Mouse (Mus musculus) erythroblast, adult 5-6 weeks (primary cell): Measurements from ENCODE around the gene Vps33b. TPM values are rescaled to one million over a fixed set of nuclear protein-coding genes. Genes with fewer than 3 reads are reported as not detected.

Source experiments
- ATAC-seq: replicated peaks from 2 replicates; pipeline ENCODE4 v1.8.0; 2016; ENCODE audit warnings: moderate number of reproducible peaks, mild to moderate bottlenecking, moderate TSS enrichment, inconsistent platforms; ENCODE audit not compliant: poor library complexity, low FRiP score, severe bottlenecking
- total RNA-seq, 2 experiments: library from RNA; stranded (forward) in 1 of 2; stranded (reverse) in 1 of 2; fragments of 150-400 nt in 1 of 2; fragments of 200-764, 138-1000 nt in 1 of 2; gene quantifications; 2 replicates each; pipeline versions ENCODE4 v1.2.3 to v1.2.4; 2015 to 2017; ENCODE audit warnings: low replicate concordance in 2 of 2

The Vps33b gene
- total RNA-seq, 2 experiments from 2014 or later: 4.9 to 12.7 TPM

GRCm38 (mm10) chr7:80261372-80261990 is 8.0 kb upstream of the Vps33b start:
- ATAC-seq: peak; percentile 50

- no peak for ATAC-seq
Observed at GRCm38 (mm10) chr7:80264606-80265005, 4.8 kb upstream of the Vps33b start.

GRCm38 (mm10) chr7:80267764-80268163 is 1.7 kb upstream of the Vps33b start:
- no peak for ATAC-seq

- ATAC-seq: peak; percentile 66
Observed at GRCm38 (mm10) chr7:80269751-80270255, 354 bp downstream of the Vps33b start.

DNA sequence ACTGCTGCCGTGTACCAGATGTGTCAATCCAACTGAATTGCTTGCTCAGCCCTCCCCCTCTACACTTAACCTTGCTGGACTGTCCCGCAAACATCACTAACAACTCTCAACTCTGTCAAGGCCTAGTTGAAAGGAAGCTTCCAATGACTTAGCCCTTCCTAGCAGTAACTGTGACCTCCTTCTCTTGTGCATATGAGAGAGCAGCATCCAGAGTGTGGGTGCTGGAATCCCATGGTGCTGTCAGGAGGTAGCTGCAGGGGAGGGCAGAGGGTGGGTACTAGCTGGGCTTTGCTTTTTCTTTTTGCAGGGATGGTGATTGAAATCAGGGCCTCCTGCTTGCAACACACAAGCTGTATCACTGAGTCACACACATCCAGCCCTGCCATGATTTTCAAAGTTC is 4.0 kb downstream of the Vps33b start:
- ATAC-seq: no peak

GRCm38 (mm10) chr7:80276374-80276773 is 6.9 kb downstream of the Vps33b start:
- ATAC-seq: no peak

GRCm38 (mm10) chr7:80280032-80280431 is 10.6 kb downstream of the Vps33b start:
- no peak for ATAC-seq

- ATAC-seq: 0 out of 2 replicates have a peak, but pooled peaks have one; percentile 38
Observed at GRCm38 (mm10) chr7:80280998-80281397, 11.5 kb downstream of the Vps33b start.

GRCm38 (mm10) chr7:80281646-80282045 is 12.2 kb downstream of the Vps33b start:
- ATAC-seq: no peak

GRCm38 (mm10) chr7:80283226-80283918 is 13.9 kb downstream of the Vps33b start:
- ATAC-seq: no peak

DNA sequence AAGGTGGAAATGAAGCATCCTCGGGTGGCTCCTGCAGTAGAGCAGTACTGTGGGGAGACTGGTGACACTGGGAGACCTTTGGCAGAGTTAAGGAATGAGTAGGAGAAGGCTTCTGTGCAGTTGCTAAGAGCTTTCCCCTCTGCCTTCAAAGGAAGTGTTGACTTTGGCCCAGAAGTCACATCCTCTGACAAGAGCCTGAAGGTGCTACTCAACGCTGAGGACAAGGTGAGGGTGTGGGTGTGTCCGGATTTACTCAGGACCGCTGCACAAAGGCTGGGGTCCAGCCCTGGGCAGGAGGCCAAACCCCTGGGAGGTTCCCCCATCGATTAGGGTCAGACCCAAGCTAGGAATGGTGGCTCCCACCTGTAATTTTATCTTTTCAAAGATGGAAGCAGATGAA is 14.9 kb downstream of the Vps33b start:
- no peak for ATAC-seq

DNA sequence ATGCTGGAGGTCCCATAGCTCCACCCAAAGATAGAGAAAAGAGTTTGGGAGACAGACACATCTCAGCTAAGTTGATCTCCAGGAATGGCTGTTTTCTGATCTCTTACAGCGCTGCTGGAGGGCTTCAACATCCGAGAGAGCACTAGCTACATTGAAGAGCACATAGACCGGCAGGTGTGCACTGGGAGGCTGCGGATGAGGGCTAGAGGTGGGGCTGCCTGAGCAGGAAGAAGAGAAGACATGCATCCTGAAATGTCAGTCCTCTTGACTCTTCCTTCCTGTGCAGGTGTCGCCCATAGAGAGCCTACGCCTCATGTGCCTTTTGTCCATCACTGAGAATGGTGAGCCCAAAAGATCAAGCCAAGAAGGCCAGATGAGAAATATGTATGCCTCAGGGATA is 16.3 kb downstream of the Vps33b start:
- no peak for ATAC-seq

DNA sequence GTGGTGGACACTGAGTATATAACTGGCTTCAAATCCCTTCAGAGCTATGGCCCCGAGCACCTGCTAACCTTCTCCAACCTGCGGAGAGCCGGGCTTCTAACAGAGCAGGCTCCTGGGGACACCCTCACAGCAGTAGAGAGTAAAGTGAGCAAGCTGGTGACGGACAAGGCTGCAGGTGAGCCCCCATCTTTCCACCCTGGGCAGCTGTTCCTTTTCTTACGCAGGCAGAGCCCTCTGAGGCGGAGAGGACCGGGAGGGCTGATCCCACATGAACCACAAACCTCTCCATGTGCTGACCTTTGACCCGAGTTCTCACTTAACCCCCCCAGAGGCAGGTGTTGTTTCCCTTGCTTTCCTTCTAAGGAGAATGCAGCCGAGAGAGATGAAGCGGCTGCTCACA is 18.3 kb downstream of the Vps33b start:
- no peak for ATAC-seq

GRCm38 (mm10) chr7:80294062-80294763 is 24.8 kb downstream of the Vps33b start, which contains the start of gene Prc1:
TSS of gene Prc1 (plus strand) at chr7:80294450.
- ATAC-seq: peak; percentile 93

- no peak for ATAC-seq
Observed at GRCm38 (mm10) chr7:80294764-80295648, 25.6 kb downstream of the Vps33b start.

- ATAC-seq: no peak
Observed at GRCm38 (mm10) chr7:80296462-80296861, 27.0 kb downstream of the Vps33b start.

DNA sequence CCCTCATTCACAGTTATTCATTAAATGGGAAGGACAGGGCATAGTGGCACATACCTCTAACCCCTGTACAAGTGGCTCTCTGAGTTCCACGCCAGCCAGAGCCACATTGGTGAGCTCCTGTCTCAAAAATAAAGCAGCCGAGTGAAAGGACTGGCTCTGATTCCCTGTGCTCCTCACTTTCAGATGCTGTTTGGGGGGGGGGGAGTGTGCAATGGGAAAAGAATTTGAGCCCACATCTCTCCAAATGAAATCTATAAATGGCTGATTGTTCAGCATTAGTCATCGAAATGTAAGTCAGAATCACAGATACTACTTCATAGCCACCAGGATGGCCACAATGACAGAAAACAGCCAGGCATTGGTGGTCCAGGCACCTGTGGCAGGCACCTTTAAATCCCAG is 27.6 kb downstream of the Vps33b start:
- no peak for ATAC-seq

DNA sequence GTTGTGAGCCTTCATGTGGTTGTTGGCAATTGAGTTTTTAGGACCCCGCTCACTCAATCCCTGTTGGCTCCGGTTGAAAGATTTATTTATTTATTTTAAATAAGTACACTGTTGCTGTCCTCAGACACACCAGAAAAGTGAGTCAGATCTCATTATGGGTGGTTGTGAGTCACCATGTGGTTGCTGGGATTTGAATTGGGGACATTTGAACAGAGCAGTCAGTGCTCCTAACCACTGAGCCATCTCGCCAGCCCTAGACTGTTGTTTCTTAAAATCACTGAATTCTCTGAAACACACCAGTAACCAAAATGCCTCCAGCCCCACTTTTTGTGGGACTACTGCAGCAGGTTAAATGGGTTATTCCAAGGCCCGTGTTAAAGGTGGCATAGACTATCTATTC is 29.3 kb downstream of the Vps33b start:
- no peak for ATAC-seq

- ATAC-seq: no peak
Observed at GRCm38 (mm10) chr7:80299568-80299967, 30.1 kb downstream of the Vps33b start.

- no peak for ATAC-seq
Observed at GRCm38 (mm10) chr7:80301522-80301921, 32.1 kb downstream of the Vps33b start.
